In the genomic region with DNA sequence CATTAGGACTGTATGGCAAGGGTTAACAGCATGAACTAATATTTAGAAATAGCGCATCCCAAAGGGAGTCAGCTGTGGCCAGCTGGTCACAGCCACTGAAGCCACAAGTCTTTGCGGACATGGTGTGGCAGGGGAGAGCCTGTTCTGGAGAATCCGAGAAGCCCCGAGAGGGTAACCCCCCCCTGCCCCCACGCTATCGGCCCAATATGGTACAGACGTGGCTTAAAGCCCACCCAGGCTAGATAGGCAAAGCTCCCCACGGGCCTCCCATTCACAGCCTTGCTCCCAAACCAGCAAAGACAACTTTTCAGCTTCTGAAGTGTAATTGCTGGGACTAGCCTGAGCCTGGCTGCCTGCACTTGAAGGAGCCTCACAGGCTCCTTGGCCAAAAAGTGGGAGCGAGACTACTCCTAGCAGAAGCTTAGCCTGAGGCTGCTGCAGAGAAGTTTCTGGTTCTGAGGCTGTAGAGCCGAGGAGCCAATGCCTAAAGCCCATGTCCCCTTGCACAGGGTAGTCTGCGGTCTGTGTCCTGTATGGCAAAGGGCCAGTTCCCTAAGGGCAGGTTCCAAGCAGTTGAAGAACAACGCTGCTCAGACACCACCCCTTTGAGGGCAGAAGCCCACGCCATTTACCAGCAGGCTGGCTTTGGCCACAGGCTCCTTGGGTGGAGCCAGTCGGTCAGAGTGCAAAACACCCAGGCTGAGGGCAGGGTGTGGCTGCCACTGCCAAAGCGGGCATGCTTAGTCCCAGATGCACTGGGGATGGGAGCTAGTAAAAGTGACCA, we compare ENCODE assay signal across 12 mouse cellular contexts. TPM values are rescaled to one million over a fixed set of nuclear protein-coding genes. Genes with fewer than 3 reads are reported as not detected.
A peak's percentile ranks its signal among the peaks of the same experiment; 100 is the strongest.
DNase-seq lines count a peak whose midpoint lies in the region; ATAC-seq lines count a peak whose summit lies in the region.
"Had no signal": no experiment of that assay in that cellular context is flagged by ENCODE, and none has a peak within 500 bp of the region (broad histone marks: within the 10 kb centered on the region; RNA-seq: fewer than 3 reads in every experiment).

No protein-coding gene starts in this region.

- DNase-seq in embryonic facial prominence, embryonic 10.5 days (ENCODE audit: low spot score): no peak
- DNase-seq in lung, postnatal 36 days: peak; percentile 32
- no peak for DNase-seq in ovary, postnatal 14 days (ENCODE audit: low spot score)
- no peak for DNase-seq in urinary bladder, postnatal 4 days (ENCODE audit: low spot score in 2 of 2)
- DNase-seq in ovary, adult 18-20 months (ENCODE audit: low spot score): no peak
- DNase-seq: B cell, adult 2 months had no signal

- 47% methylated on average over 15 of the region's 15 CpGs for WGBS in embryonic facial prominence, embryonic 13.5 days
- WGBS in embryonic facial prominence, embryonic 10.5 days: 63% methylated on average over 15 of the region's 15 CpGs
- 47% methylated on average over 15 of the region's 15 CpGs for WGBS in heart, embryonic 16.5 days
- 51% methylated on average over 15 of the region's 15 CpGs for WGBS in kidney, embryonic 14.5 days

- no peak overlapping the region for H3K4me3 ChIP-seq in embryonic facial prominence, embryonic 13.5 days
- H3K4me3 ChIP-seq in embryonic facial prominence, embryonic 10.5 days: no peak overlapping the region
- no peak overlapping the region for H3K4me3 ChIP-seq in heart, embryonic 16.5 days (ENCODE audit: low read length)
- H3K4me3 ChIP-seq in kidney, embryonic 14.5 days (ENCODE audit: low read length): no peak overlapping the region
- H3K4me3 ChIP-seq: layer of hippocampus, adult 2 months had no signal

- ATAC-seq in embryonic facial prominence, embryonic 13.5 days (ENCODE audit: insufficient number of reproducible peaks, insufficient read depth, low FRiP score, low TSS enrichment, low read depth): no peak
- ATAC-seq in heart, embryonic 16.5 days (replicated peaks; ENCODE audit: extremely low read depth, insufficient read depth, low FRiP score): no peak
- no peak for ATAC-seq in kidney, embryonic 14.5 days (ENCODE audit: low FRiP score, low TSS enrichment)
- ATAC-seq: midbrain, embryonic 16.5 days had no signal

- H3K4me2 ChIP-seq in embryonic facial prominence, embryonic 13.5 days: no peak overlapping the region; the same call in 1 of the 2 replicates
- no peak overlapping the region for H3K4me2 ChIP-seq in heart, embryonic 16.5 days (ENCODE audit: low read depth, low read length)
- no peak overlapping the region for H3K4me2 ChIP-seq in kidney, embryonic 14.5 days (replicated peaks; ENCODE audit: low read depth, low read length)

- H3K36me3 ChIP-seq in embryonic facial prominence, embryonic 13.5 days: no peaks in the 10 kb centered on the region
- H3K36me3 ChIP-seq in embryonic facial prominence, embryonic 10.5 days (replicated peaks): no peaks in the 10 kb centered on the region
- H3K36me3 ChIP-seq in heart, embryonic 16.5 days (ENCODE audit: control insufficient read depth, insufficient read depth): no peaks in the 10 kb centered on the region
- no peaks in the 10 kb centered on the region for H3K36me3 ChIP-seq in kidney, embryonic 14.5 days (ENCODE audit: control insufficient read depth, insufficient read depth, low read length)

- peaks cover 7% of the 10 kb centered on the region for H3K27me3 ChIP-seq in embryonic facial prominence, embryonic 13.5 days
- H3K27me3 ChIP-seq in embryonic facial prominence, embryonic 10.5 days (replicated peaks; ENCODE audit: low read depth, poor library complexity, severe bottlenecking): peaks cover 31% of the 10 kb centered on the region
- H3K27me3 ChIP-seq in heart, embryonic 16.5 days (ENCODE audit: control insufficient read depth, insufficient read depth, low read length): no peaks in the 10 kb centered on the region
- H3K27me3 ChIP-seq in kidney, embryonic 14.5 days (ENCODE audit: control insufficient read depth, insufficient read depth, low read length): peaks cover 4% of the 10 kb centered on the region; the same call in 1 of the 2 replicates

- no peak overlapping the region for H3K9ac ChIP-seq in embryonic facial prominence, embryonic 13.5 days
- H3K9ac ChIP-seq in heart, embryonic 16.5 days (ENCODE audit: low read length): peak overlapping the region; percentile 52
- H3K9ac ChIP-seq in kidney, embryonic 14.5 days (ENCODE audit: low read depth, low read length): no peak overlapping the region
- H3K9ac ChIP-seq: liver, embryonic 14.5 days had no signal

- H3K4me1 ChIP-seq in embryonic facial prominence, embryonic 13.5 days: peaks cover 44% of the 10 kb centered on the region
- peaks cover 49% of the 10 kb centered on the region for H3K4me1 ChIP-seq in embryonic facial prominence, embryonic 10.5 days
- peaks cover 27% of the 10 kb centered on the region for H3K4me1 ChIP-seq in heart, embryonic 16.5 days (ENCODE audit: control insufficient read depth, insufficient read depth, low read length)
- H3K4me1 ChIP-seq in kidney, embryonic 14.5 days (ENCODE audit: control insufficient read depth, insufficient read depth, low read length): peaks cover 24% of the 10 kb centered on the region

- no peaks in the 10 kb centered on the region for H3K9me3 ChIP-seq in embryonic facial prominence, embryonic 13.5 days
- H3K9me3 ChIP-seq in embryonic facial prominence, embryonic 10.5 days: no peaks in the 10 kb centered on the region
- no peaks in the 10 kb centered on the region for H3K9me3 ChIP-seq in heart, embryonic 16.5 days (replicated peaks; ENCODE audit: control insufficient read depth, low read length)
- H3K9me3 ChIP-seq in kidney, embryonic 14.5 days (ENCODE audit: control insufficient read depth, low read length): no peaks in the 10 kb centered on the region

- H3K27ac ChIP-seq in embryonic facial prominence, embryonic 13.5 days: peak overlapping the region; percentile 64
- no peak overlapping the region for H3K27ac ChIP-seq in embryonic facial prominence, embryonic 10.5 days (replicated peaks)
- peak overlapping the region; percentile 59 for H3K27ac ChIP-seq in heart, embryonic 16.5 days (ENCODE audit: low read length)
- peak overlapping the region; percentile 37; the same call in 1 of the 2 replicates for H3K27ac ChIP-seq in kidney, embryonic 14.5 days (ENCODE audit: low read depth, low read length)
- H3K27ac ChIP-seq: layer of hippocampus, adult 2 months; liver, embryonic 14.5 days had no signal

RNA-seq across cellular contexts. Expression of gene Odf3l1, which starts 3.8 kb away (rescaled TPM):
- 0.52 and 0.91 TPM in 2 replicates for polyA plus RNA-seq in embryonic facial prominence, embryonic 13.5 days (2015; fragmentation: Nextera tagmentation; extraction: Ambion mirVana)
- polyA plus RNA-seq in embryonic facial prominence, embryonic 10.5 days (2016; fragmentation: Nextera tagmentation; extraction: Ambion mirVana): not detected in 2 replicates
- polyA plus RNA-seq in heart, embryonic 16.5 days (2015; fragmentation: Nextera tagmentation; extraction: Ambion mirVana): 0.22 TPM in 2 replicates
- 0.20 TPM in 1 of 2 replicates, not detected in the other for polyA plus RNA-seq in kidney, embryonic 14.5 days (2014; fragmentation: Nextera tagmentation; extraction: Ambion mirVana)
- polyA plus RNA-seq: liver, embryonic 14.5 days; midbrain, embryonic 16.5 days had no signal

RNA-seq across cellular contexts. Expression of gene Cspg4, which starts 4.2 kb away (rescaled TPM):
- polyA plus RNA-seq in embryonic facial prominence, embryonic 13.5 days (2015; fragmentation: Nextera tagmentation; extraction: Ambion mirVana): 17.6 and 22.5 TPM in 2 replicates
- 2.2 and 2.5 TPM in 2 replicates for polyA plus RNA-seq in embryonic facial prominence, embryonic 10.5 days (2016; fragmentation: Nextera tagmentation; extraction: Ambion mirVana)
- 29.3 and 38.6 TPM in 2 replicates for polyA plus RNA-seq in heart, embryonic 16.5 days (2015; fragmentation: Nextera tagmentation; extraction: Ambion mirVana)
- 15.7 and 19.2 TPM in 2 replicates for polyA plus RNA-seq in kidney, embryonic 14.5 days (2014; fragmentation: Nextera tagmentation; extraction: Ambion mirVana)
